Mouse (Mus musculus): ENCODE data around the gene Serpine1.

- no peak for TF ChIP-seq POLR2A (IDR thresholded peaks at IDR 0.05; ENCODE audit: control insufficient read depth, extremely low read depth, insufficient read depth, low read length, poor library complexity)
- no peak for TF ChIP-seq CTCF (IDR thresholded peaks at IDR 0.05; ENCODE audit: borderline replicate concordance, control insufficient read depth, extremely low read depth, insufficient read depth, low read length, poor library complexity)
These were observed 39.7 kb upstream of the Serpine1 start for GRCm38 (mm10) chr5:137111542-137112408.

Data from thymus, adult 2 months (tissue).